Mouse (Mus musculus) heart, embryonic 13.5 days (tissue): ENCODE measurements around the gene Fry. TPM values are rescaled to one million over a fixed set of nuclear protein-coding genes. Genes with fewer than 3 reads are reported as not detected.

Experiments used
- ATAC-seq: fragments of 200-750 bp; cut with Nextera tagmentation; 2 replicates; pipeline ENCODE4 v1.8.0; 2017; ENCODE audit warnings: moderate TSS enrichment; ENCODE audit not compliant: insufficient number of reproducible peaks, low FRiP score, low TSS enrichment; ENCODE audit errors: extremely low read depth
- H3K27ac ChIP-seq: fragments of 300-500 bp; sonication (generic); replicated peaks from 2 replicates; pipeline ENCODE4 v1.5.1; 2015; ENCODE audit warnings: moderate library complexity, mild to moderate bottlenecking, inconsistent platforms
- H3K27me3 ChIP-seq: fragments of 300-500 bp; sonication (generic); replicated peaks from 2 replicates; pipeline ENCODE4 v1.6.1; 2015; ENCODE audit warnings: mild to moderate bottlenecking, inconsistent platforms
- H3K36me3 ChIP-seq: fragments of 300-500 bp; sonication (generic); 2 replicates; pipeline ENCODE4 v1.6.1; 2015; ENCODE audit warnings: mild to moderate bottlenecking, inconsistent platforms
- H3K4me1 ChIP-seq: fragments of 300-500 bp; sonication (generic); 2 replicates; pipeline ENCODE4 v1.6.1; 2015; ENCODE audit warnings: inconsistent platforms
- H3K4me2 ChIP-seq: fragments of 300-500 bp; sonication (generic); 2 replicates; pipeline ENCODE4 v1.6.1; 2015; ENCODE audit warnings: inconsistent platforms, mild to moderate bottlenecking, moderate library complexity
- H3K4me3 ChIP-seq: fragments of 300-500 bp; sonication (generic); 2 replicates; pipeline ENCODE4 v1.5.1; 2015; ENCODE audit warnings: moderate library complexity, mild to moderate bottlenecking, inconsistent platforms
- H3K9ac ChIP-seq: fragments of 300-500 bp; sonication (generic); 2 replicates; pipeline ENCODE4 v1.6.1; 2015; ENCODE audit warnings: inconsistent platforms, mild to moderate bottlenecking, moderate library complexity
- H3K9me3 ChIP-seq: fragments of 300-500 bp; sonication (generic); 2 replicates; pipeline ENCODE4 v1.6.1; 2016; ENCODE audit warnings: inconsistent platforms
- WGBS: fragments of 180-500 bp; shearing (Covaris S2); methylation state at CpG from one replicate; pipeline ENCODE4 v1.1.7; 2015; ENCODE audit warnings: mixed read lengths; 5-methylcytosine and 5-hydroxymethylcytosine counted together
- polyA plus RNA-seq: library from polyadenylated mRNA; unstranded; fragments of >200 nt; fragmentation: Nextera tagmentation; extraction: Ambion mirVana; gene quantifications from 2 replicates; pipeline ENCODE4 v1.2.1, GENCODE M21; 2015

The Fry gene
- polyA plus RNA-seq, 1 experiment from 2014 or later = 20.0 TPM

DNA sequence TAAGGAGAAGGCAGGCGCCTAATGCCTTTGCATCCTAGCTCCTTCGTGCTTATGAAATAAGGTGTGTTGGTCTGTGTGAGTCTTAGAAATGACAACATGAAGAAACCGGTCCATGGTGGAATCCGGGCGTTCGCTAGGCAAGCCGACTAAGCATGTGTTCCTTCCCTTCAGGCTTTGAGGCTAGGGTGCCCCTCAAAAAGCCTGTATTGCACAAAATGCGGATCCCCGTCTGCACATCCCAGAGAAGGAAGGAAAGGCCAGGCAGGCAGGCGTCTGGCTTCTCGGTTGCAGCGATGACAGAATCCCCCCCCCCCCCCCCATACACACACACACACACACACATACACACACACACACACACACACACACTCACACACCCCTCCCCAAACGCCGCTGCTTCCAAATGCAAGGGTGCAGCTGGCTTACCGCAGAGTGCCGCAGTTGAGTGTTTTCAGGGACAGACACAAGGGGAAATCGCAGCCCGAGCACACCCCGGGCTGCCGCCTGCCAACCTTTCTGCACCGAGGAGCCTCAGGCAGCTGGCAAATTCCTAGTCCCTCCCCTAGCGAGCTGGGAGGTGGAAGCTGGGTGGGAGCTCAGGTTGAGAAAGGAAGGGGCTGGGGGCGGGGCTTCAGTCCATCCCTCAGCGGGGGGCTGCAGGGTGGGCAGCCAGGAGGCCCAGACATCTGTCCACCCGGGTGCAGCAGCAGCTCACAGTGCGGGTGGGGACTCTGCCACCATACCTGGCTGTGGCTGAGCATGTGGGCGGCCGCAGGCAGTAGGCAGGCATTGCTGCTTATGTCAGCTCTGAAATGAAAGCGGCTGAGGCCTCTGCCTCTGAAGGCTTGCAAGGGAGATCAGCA lies 141.0 kb downstream of the Fry start:
- peak; percentile 47; the same call in 1 of the 2 replicates for ATAC-seq
- peak overlapping the region; percentile 84 for H3K9ac ChIP-seq
- no peaks in the 10 kb centered on the region for H3K27me3 ChIP-seq
- H3K9me3 ChIP-seq = no peaks in the 10 kb centered on the region
- peaks cover 55% of the 10 kb centered on the region for H3K4me1 ChIP-seq
- H3K4me2 ChIP-seq = peak overlapping the region; percentile 95
- peak overlapping the region; percentile 67 for H3K4me3 ChIP-seq
- WGBS = 2% methylated on average over 28 of the region's 29 CpGs
- H3K36me3 ChIP-seq = no peaks in the 10 kb centered on the region
- peak overlapping the region; percentile 84 for H3K27ac ChIP-seq

- H3K4me1 ChIP-seq = peaks cover 59% of the 10 kb centered on the region
- H3K4me2 ChIP-seq = peak overlapping the region; percentile 95
- no peaks in the 10 kb centered on the region for H3K27me3 ChIP-seq
- peak overlapping the region; percentile 84 for H3K27ac ChIP-seq
- peak overlapping the region; percentile 84 for H3K9ac ChIP-seq
- 34% methylated on average over 9 of the region's 9 CpGs for WGBS
- ATAC-seq = no peak
- H3K4me3 ChIP-seq = peak overlapping the region; percentile 67
- no peaks in the 10 kb centered on the region for H3K36me3 ChIP-seq
- H3K9me3 ChIP-seq = no peaks in the 10 kb centered on the region
These were observed 141.6 kb downstream of the Fry start for GRCm38 (mm10) chr5:150260054-150260386.

- no peaks in the 10 kb centered on the region for H3K27me3 ChIP-seq
- WGBS = 55% methylated on average over 4 of the region's 4 CpGs
- peak overlapping the region; percentile 67 for H3K4me3 ChIP-seq
- peak overlapping the region; percentile 84 for H3K9ac ChIP-seq
- H3K27ac ChIP-seq = peak overlapping the region; percentile 61
- peaks cover 63% of the 10 kb centered on the region for H3K4me1 ChIP-seq
- no peaks in the 10 kb centered on the region for H3K36me3 ChIP-seq
- peak overlapping the region; percentile 95 for H3K4me2 ChIP-seq
- ATAC-seq = no peak
- H3K9me3 ChIP-seq = no peaks in the 10 kb centered on the region
These were observed 142.9 kb downstream of the Fry start for GRCm38 (mm10) chr5:150261361-150261760.

DNA sequence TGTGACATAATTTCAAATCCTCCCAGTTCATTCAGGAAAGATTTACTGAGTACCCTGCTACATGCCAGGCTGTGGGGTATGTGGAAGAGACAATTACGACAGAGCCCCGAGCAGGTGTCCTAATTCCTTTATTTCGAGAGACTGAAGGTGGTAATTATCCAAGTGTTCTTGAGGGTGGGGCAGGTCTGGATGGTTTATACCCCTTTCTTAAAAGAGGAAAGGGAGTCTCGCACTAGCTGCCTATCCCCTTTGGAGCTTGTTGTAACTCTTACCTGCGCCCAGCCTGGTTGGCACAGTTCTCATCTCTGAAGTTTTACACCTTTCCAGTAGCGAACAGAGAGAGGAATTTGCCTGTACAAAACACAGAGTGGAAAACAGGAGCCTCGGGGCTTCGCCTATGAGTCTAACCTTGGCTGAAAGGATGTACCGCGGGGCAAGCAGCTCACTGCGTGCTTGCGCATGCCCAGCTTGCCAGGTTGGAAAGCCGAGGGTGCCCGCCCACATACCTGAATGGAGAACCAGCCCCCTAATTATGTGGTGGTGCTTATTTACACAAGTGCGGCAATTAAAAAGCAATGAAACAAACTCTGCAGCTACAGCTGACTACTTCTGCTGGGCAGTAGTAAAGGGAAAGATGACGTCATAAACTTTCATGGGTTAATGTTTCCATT lies 143.7 kb downstream of the Fry start:
- peak overlapping the region; percentile 61; the same call in 1 of the 2 replicates for H3K27ac ChIP-seq
- peak overlapping the region; percentile 67 for H3K4me3 ChIP-seq
- H3K27me3 ChIP-seq = no peaks in the 10 kb centered on the region
- no peak for ATAC-seq
- peaks cover 55% of the 10 kb centered on the region for H3K4me1 ChIP-seq
- 77% methylated on average over 16 of the region's 16 CpGs for WGBS
- H3K4me2 ChIP-seq = peak overlapping the region; percentile 95
- H3K9ac ChIP-seq = peak overlapping the region; percentile 84
- no peaks in the 10 kb centered on the region for H3K36me3 ChIP-seq
- no peaks in the 10 kb centered on the region for H3K9me3 ChIP-seq

DNA sequence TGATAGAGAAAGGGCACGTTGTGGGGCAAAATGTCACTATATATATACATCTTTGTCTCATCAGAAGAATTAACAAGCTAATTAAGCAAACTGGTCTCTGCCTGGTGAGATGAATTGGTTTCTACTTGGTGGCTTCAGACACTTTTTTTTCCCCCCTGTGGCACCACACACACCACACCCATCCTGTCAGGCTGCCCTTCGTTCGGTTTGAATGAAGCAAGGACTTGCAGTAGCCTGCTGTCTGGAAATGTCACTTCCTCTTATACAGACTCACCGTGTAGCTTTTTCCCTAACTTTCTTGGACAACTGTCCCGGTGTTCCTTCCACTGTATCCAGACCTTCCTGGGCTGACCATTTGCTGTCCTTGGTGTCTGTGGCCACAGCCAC lies 144.3 kb downstream of the Fry start:
- Histone ChIP-seq H3K4me3 (peak overlapping the region; percentile 67), H3K4me1 (peaks cover 50% of the 10 kb centered on the region), H3K9ac (peak overlapping the region; percentile 58; the same call in 1 of the 2 replicates), H3K27ac (peak overlapping the region; percentile 51), H3K27me3 (no peaks in the 10 kb centered on the region), H3K36me3 (no peaks in the 10 kb centered on the region), H3K9me3 (no peaks in the 10 kb centered on the region), H3K4me2 (peak overlapping the region; percentile 95)
- WGBS = 37% methylated on average over 5 of the region's 5 CpGs
- no peak for ATAC-seq

GRCm38 (mm10) chr5:150263162-150263561 lies 144.7 kb downstream of the Fry start:
- 0 out of 2 replicates have a peak, but pooled peaks cover 1% of the 10 kb centered on the region for H3K9me3 ChIP-seq
- 61% methylated on average over 12 of the region's 12 CpGs for WGBS
- peak overlapping the region; percentile 67 for H3K4me3 ChIP-seq
- H3K27ac ChIP-seq = peak overlapping the region; percentile 51
- peak overlapping the region; percentile 58; the same call in 1 of the 2 replicates for H3K9ac ChIP-seq
- no peaks in the 10 kb centered on the region for H3K27me3 ChIP-seq
- H3K4me1 ChIP-seq = peaks cover 45% of the 10 kb centered on the region
- ATAC-seq = no peak
- peaks cover 1% of the 10 kb centered on the region for H3K36me3 ChIP-seq
- H3K4me2 ChIP-seq = peak overlapping the region; percentile 95

DNA sequence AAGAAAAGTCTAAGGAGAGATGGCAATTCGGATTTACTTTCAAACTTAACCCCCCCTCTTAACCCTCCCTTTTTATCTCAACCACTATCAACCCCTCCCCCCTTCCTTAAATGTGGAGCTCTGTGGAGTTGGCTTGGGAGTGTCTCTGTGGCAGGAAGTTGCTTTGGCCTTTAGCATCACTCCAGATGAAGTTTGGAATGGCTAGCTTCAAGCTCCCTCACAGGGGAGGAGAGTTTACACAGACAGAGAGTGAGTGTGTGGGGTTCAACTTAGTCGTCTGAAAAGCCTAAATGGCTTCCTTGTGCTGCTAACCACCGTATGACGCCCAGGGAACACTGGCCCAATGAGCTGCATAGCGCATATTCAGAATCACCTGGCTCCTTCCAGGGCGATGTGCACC lies 145.2 kb downstream of the Fry start:
- Histone ChIP-seq H3K4me2 (0 out of 2 replicates have a peak overlapping the region, but pooled peaks have one; percentile 95), H3K27ac (no peak overlapping the region)
- ATAC-seq = no peak

GRCm38 (mm10) chr5:150265005-150265404 lies 146.6 kb downstream of the Fry start:
- no peak overlapping the region for H3K4me3 ChIP-seq
- H3K9ac ChIP-seq = no peak overlapping the region
- peaks cover 34% of the 10 kb centered on the region for H3K4me1 ChIP-seq
- H3K27me3 ChIP-seq = no peaks in the 10 kb centered on the region
- H3K36me3 ChIP-seq = peaks cover 9% of the 10 kb centered on the region
- H3K9me3 ChIP-seq = peaks cover 5% of the 10 kb centered on the region; the same call in 1 of the 2 replicates
- no peak overlapping the region for H3K4me2 ChIP-seq
- 31% methylated on average over 1 of the region's 1 CpGs for WGBS
- H3K27ac ChIP-seq = no peak overlapping the region
- no peak for ATAC-seq

More for the DNA sequence above, 145.2 kb downstream of the Fry start:
- H3K4me1 ChIP-seq = peaks cover 40% of the 10 kb centered on the region
- no peak overlapping the region for H3K9ac ChIP-seq
- peaks cover 5% of the 10 kb centered on the region; the same call in 1 of the 2 replicates for H3K9me3 ChIP-seq
- no peak overlapping the region for H3K4me3 ChIP-seq
- peaks cover 6% of the 10 kb centered on the region for H3K36me3 ChIP-seq
- WGBS = 73% methylated on average over 6 of the region's 6 CpGs
- no peaks in the 10 kb centered on the region for H3K27me3 ChIP-seq

- no peak for ATAC-seq
- no peak overlapping the region for H3K4me2 ChIP-seq
- no peaks in the 10 kb centered on the region for H3K27me3 ChIP-seq
- H3K4me1 ChIP-seq = peaks cover 36% of the 10 kb centered on the region
- 67% methylated on average over 2 of the region's 2 CpGs for WGBS
- peaks cover 9% of the 10 kb centered on the region for H3K36me3 ChIP-seq
- H3K9me3 ChIP-seq = peaks cover 5% of the 10 kb centered on the region; the same call in 1 of the 2 replicates
- H3K9ac ChIP-seq = no peak overlapping the region
- no peak overlapping the region for H3K27ac ChIP-seq
- H3K4me3 ChIP-seq = no peak overlapping the region
These were observed 147.5 kb downstream of the Fry start for GRCm38 (mm10) chr5:150265953-150266352.

GRCm38 (mm10) chr5:150268261-150268660 lies 149.8 kb downstream of the Fry start:
- 83% methylated on average over 3 of the region's 3 CpGs for WGBS

GRCm38 (mm10) chr5:150270468-150270867 lies 152.0 kb downstream of the Fry start:
- Histone ChIP-seq H3K9ac (peak overlapping the region; percentile 50), H3K4me2 (peak overlapping the region; percentile 11)

More at GRCm38 (mm10) chr5:150268261-150268660, 149.8 kb downstream of the Fry start:
- no peak overlapping the region for H3K9ac ChIP-seq
- peaks cover 29% of the 10 kb centered on the region for H3K4me1 ChIP-seq
- ATAC-seq = no peak
- no peak overlapping the region for H3K4me3 ChIP-seq
- no peak overlapping the region for H3K4me2 ChIP-seq
- peaks cover 5% of the 10 kb centered on the region; the same call in 1 of the 2 replicates for H3K9me3 ChIP-seq
- peaks cover 9% of the 10 kb centered on the region for H3K36me3 ChIP-seq
- no peaks in the 10 kb centered on the region for H3K27me3 ChIP-seq
- no peak overlapping the region for H3K27ac ChIP-seq

More at GRCm38 (mm10) chr5:150270468-150270867, 152.0 kb downstream of the Fry start:
- peaks cover 5% of the 10 kb centered on the region; the same call in 1 of the 2 replicates for H3K9me3 ChIP-seq
- peaks cover 22% of the 10 kb centered on the region for H3K4me1 ChIP-seq
- WGBS = 30% methylated on average over 4 of the region's 4 CpGs
- no peak overlapping the region for H3K4me3 ChIP-seq
- no peak for ATAC-seq
- H3K27me3 ChIP-seq = no peaks in the 10 kb centered on the region
- H3K36me3 ChIP-seq = peaks cover 9% of the 10 kb centered on the region
- H3K27ac ChIP-seq = no peak overlapping the region
